Mouse (Mus musculus) spleen, postnatal 4 days (tissue): ENCODE measurements around the gene Mfsd10.
"Not testable (repeated sequence)": the region's sequence is repeated elsewhere in the genome, so short reads cannot be mapped to it uniquely, and the experiment has no call there.

ENCODE experiments used
- DNase-seq, 2 experiments: peaks; one replicate each; pipeline ENCODE4 v3.0.0; 2022; ENCODE audit warnings: low spot score in 2 of 2

The Mfsd10 gene

GRCm38 (mm10) chr5:34607100-34607880 lies 29.7 kb downstream of the Mfsd10 start:
- no peak for DNase-seq

GRCm38 (mm10) chr5:34604576-34604975 lies 32.4 kb downstream of the Mfsd10 start:
- DNase-seq: no peak

- no peak for DNase-seq
These were observed 43.7 kb downstream of the Mfsd10 start for GRCm38 (mm10) chr5:34593202-34593727.

GRCm38 (mm10) chr5:34592666-34593065 lies 44.3 kb downstream of the Mfsd10 start:
- DNase-seq: no peak

GRCm38 (mm10) chr5:34592224-34592623 lies 44.8 kb downstream of the Mfsd10 start:
- not testable (repeated sequence) for DNase-seq

GRCm38 (mm10) chr5:34591388-34592004 lies 45.5 kb downstream of the Mfsd10 start:
- DNase-seq: no peak

GRCm38 (mm10) chr5:34590702-34591101 lies 46.3 kb downstream of the Mfsd10 start:
- no peak for DNase-seq

GRCm38 (mm10) chr5:34590059-34590458 lies 47.0 kb downstream of the Mfsd10 start:
- DNase-seq: no peak

GRCm38 (mm10) chr5:34587881-34588280 lies 49.1 kb downstream of the Mfsd10 start:
- no peak for DNase-seq

- no peak for DNase-seq
These were observed 51.8 kb downstream of the Mfsd10 start for GRCm38 (mm10) chr5:34585216-34585615.
